Comparison of ENCODE assay signal across 21 mouse cellular contexts in the genomic region with DNA sequence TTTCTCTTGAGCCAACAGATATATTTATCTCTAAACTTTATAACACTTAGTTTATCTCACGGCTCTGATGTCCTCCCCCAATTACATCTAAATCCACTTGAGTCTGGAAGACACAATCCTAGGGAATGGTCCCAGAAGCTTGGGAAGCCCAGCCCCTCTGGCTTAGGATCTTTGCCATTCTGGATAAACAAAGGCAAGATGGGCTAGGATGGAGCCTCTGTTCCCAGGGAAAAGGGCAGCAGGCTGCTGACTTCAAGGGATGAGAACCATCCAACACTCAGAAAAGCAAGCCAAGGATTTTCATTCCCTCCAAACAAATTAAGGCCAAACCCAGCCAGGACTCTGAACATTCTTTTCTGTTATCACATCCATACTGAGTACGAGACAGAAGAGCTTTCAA. TPM values are rescaled to one million over a fixed set of nuclear protein-coding genes. Genes with fewer than 3 reads are reported as not detected.
"Had no signal": no experiment of that assay in that cellular context is flagged by ENCODE, and none has a peak within 500 bp of the region (broad histone marks: within the 10 kb centered on the region; RNA-seq: fewer than 3 reads in every experiment).

No protein-coding gene starts in this region.

- H3K9ac ChIP-seq: limb, embryonic 15.5 days; liver, embryonic 12.5 days; liver, embryonic 14.5 days; midbrain, embryonic 12.5 days; neural tube, embryonic 13.5 days; neural tube, embryonic 15.5 days had no signal

- H3K4me3 ChIP-seq: limb, embryonic 15.5 days; liver, embryonic 12.5 days; midbrain, embryonic 10.5 days; midbrain, embryonic 12.5 days; myocyte; neural tube, embryonic 13.5 days; neural tube, embryonic 15.5 days had no signal

- H3K4me1 ChIP-seq: limb, embryonic 15.5 days; liver, embryonic 12.5 days; midbrain, embryonic 10.5 days; midbrain, embryonic 12.5 days; neural tube, embryonic 13.5 days; neural tube, embryonic 15.5 days had no signal

- DNase-seq: lung, adult 2 months; lung, postnatal 10 days; midbrain, embryonic 14.5 days; retina, postnatal 1 day; right cerebral cortex, adult 18-20 months; right cerebral cortex, postnatal 4 days; spleen, adult 18-20 months; thymus, adult 18-20 months; thymus, postnatal 14 days; thymus, postnatal 36 days had no signal

- ATAC-seq: liver, embryonic 12.5 days; midbrain, embryonic 16.5 days had no signal

- H3K9me3 ChIP-seq: limb, embryonic 15.5 days; midbrain, embryonic 12.5 days; neural tube, embryonic 15.5 days had no signal

- H3K27ac ChIP-seq: limb, embryonic 15.5 days; liver, embryonic 12.5 days; liver, embryonic 14.5 days; midbrain, embryonic 10.5 days; midbrain, embryonic 12.5 days; neural tube, embryonic 13.5 days; neural tube, embryonic 15.5 days had no signal

- H3K4me2 ChIP-seq: limb, embryonic 15.5 days; liver, embryonic 12.5 days; midbrain, embryonic 12.5 days; neural tube, embryonic 13.5 days; neural tube, embryonic 15.5 days had no signal

- H3K27me3 ChIP-seq: limb, embryonic 15.5 days; liver, embryonic 12.5 days; midbrain, embryonic 12.5 days; neural tube, embryonic 13.5 days; neural tube, embryonic 15.5 days had no signal

- H3K36me3 ChIP-seq: limb, embryonic 15.5 days; liver, embryonic 12.5 days; midbrain, embryonic 10.5 days; midbrain, embryonic 12.5 days; neural tube, embryonic 13.5 days; neural tube, embryonic 15.5 days had no signal

RNA-seq across cellular contexts. Expression of a gene that starts 51.1 kb away (rescaled TPM):
- total RNA-seq: megakaryocyte, adult 5-6 weeks; megakaryocyte-erythroid progenitor cell, adult 5-6 weeks had no signal
- polyA plus RNA-seq: liver, embryonic 12.5 days; midbrain, embryonic 10.5 days; myocyte had no signal
